Mouse (Mus musculus) megakaryocyte-erythroid progenitor cell, adult 5-6 weeks (primary cell): Measurements from ENCODE around the gene Ccdc106. TPM values are rescaled to one million over a fixed set of nuclear protein-coding genes. Genes with fewer than 3 reads are reported as not detected.
A peak's percentile ranks its signal among the peaks of the same experiment; 100 is the strongest.
"Not testable (repeated sequence)": the region's sequence is repeated elsewhere in the genome, so short reads cannot be mapped to it uniquely, and the experiment has no call there.

Source experiments
- ATAC-seq: replicated peaks from 2 replicates; pipeline ENCODE4 v1.8.0; 2016; ENCODE audit warnings: mild to moderate bottlenecking, inconsistent platforms; ENCODE audit not compliant: severe bottlenecking, poor library complexity, low FRiP score, low TSS enrichment
- total RNA-seq, 2 experiments: library from RNA; stranded (forward) in 1 of 2; stranded (reverse) in 1 of 2; fragments of 200-1000, 215-1000 nt in 1 of 2; fragments of >200 nt in 1 of 2; fragmentation: Nextera tagmentation in 1 of 2; gene quantifications; 2 replicates each; pipeline ENCODE4 v1.2.3; 2014 to 2017

The Ccdc106 gene
- total RNA-seq, 2 experiments from 2014 or later: 0.56 TPM; not detected in 1

DNA sequence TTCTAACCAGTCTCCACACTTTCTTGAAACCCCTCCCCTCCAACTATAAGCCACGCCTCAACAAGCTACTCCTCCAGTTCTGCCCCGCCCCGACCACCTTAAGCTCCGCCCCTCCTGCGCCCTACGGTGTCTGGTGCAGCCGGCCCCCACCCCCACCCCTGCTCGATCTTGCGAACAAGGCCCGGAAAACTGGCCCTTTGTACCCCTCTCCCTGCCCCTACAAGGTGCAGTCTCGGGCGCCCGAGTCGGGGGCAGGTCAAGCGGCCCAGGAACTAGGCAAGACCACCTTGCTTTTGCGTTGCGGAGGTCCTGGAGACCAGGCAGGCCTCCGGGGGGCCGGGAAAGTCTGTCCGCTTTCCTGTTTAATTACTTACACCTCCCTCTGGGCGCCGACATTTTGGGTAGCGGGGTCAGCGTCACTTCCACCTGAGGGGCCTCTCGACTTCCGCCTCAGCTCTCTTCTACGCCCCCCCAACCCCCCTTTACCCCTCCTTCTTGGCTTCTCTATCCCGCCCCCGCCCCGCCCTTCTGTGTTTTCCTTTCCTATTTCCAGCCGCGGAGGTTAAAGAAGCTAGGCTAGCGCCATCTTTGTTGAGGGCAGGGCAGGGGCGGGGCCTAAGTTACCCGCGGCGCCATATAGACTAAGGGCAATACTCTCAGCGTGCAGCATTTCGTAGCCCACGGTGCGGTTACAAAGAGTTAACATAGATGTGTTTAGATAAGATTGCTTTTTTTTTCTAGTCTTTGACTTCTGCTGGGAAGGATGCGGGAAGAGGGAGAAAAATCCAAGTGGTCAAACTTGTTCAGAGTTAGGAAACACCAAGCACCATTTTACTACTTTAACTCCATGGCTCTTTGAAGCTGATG, 5.9 kb upstream of the Ccdc106 start, which contains the start of the genes Zfp524 and Fiz1:
Gene Zfp524 (plus strand): TSS at position 165 of the 867 bp plus-strand sequence.
Gene Fiz1 (minus strand): TSS at position 447 of the 867 bp plus-strand sequence.
- ATAC-seq: peak; percentile 76

DNA sequence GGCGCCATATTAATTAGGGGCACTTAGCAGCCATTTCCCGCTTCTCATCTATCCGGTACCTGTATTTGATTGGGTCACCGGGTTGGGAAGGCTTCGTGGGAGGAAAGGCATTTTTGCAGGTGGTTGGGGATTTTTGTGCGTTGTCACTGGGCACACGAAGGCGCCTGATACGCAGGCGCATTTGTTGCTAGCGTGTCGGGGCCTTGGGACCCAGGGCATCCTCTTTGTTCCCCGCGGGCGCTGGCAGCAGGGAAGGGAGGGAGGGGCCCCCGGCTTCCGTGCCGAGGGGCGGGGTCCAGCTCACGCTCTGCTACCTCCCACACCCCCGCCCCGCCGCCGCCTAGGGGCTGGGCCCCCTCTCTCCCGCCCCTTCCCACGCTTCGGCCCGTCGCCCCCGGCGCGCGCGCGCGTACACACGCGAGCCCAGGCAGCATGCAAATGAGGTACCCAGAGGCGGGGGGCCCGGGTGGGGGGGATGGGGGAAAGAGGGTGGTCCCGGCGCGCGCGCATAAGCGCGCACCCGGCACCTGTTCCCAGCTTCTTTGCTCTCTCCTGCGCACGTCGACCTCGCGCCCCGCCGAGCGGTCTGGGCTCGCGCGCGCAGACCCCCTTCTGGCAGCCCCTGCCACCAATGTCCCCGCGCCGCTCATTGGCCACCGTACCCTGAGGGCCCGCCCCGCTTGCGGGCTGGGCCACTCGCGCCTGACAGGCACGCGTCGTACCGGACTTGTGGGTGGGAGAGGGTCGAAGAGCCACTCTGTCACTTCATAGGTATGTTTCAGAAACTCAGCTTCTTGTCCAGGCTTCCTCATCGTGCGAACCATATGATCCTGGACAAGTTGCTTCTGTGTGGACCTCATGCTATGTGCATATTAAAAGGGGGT, 5.0 kb upstream of the Ccdc106 start, which contains the start of gene Gm44973:
Gene Gm44973 (plus strand): TSS at position 379 of the 884 bp plus-strand sequence.
- ATAC-seq: peak; percentile 62

DNA sequence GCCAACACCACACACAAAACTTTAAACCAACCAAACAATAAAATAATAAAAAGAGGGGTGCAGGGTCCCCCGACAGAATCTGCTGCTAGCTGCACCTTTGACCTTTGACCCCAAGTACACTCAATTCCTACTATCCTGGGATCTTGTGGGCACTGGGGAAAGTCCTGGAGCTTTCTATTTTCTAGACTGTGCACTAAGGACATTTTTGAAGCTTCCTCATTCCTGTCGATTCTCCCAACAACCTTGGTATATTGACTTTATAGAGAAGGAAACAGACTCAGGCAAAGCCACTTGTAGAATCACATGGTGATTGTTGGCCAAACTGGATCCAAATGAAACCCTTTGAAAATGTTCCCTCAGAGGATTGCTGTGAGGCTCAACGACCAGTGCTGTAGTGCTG, 4.3 kb upstream of the Ccdc106 start:
- ATAC-seq: no peak

- ATAC-seq: no peak
These were observed 3.4 kb upstream of the Ccdc106 start for GRCm38 (mm10) chr7:5016920-5017319.

- no peak for ATAC-seq
These were observed 3.0 kb upstream of the Ccdc106 start for GRCm38 (mm10) chr7:5017352-5017751.

GRCm38 (mm10) chr7:5017931-5018330, 2.4 kb upstream of the Ccdc106 start:
- ATAC-seq: no peak

- ATAC-seq: not testable (repeated sequence)
These were observed 777 bp upstream of the Ccdc106 start for GRCm38 (mm10) chr7:5019576-5019975.

DNA sequence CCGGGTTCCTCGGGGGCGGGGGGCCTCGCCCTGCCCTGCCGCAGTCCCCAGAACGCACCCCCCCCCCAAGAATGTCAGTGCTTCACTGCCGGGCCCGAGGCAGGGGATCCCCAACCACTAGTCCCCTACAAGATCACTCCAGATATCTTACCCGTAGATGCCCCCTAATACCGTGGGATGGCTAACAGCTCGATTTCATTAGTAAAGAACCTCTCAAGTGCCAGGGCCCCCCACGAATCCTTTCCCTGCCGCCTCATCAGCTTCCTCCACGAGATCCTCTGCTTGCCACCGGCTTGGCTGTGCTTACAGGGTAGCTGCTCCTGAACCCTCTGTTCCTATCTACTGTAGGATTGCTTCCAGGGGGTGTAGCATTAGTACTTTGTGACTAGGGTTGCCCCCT, 332 bp downstream of the Ccdc106 start:
- no peak for ATAC-seq

DNA sequence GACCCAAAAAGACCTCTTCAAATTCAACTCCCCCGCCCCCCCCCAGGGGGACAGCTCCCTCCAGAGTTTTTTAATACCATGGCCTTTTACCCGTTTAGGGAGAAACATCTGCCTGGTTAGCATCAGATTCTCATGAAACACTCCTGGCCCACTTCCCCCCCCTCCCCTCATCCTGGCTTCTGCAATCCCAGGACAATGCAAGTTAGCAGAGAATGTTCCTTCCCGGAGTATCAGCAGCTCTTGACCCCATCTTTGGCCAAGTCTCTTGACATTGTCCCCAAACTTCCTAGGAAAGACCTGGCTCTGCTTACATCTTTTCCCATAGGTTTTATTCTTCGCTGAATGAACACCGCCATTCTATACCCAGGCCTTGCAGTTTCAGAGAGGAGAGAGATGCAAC, 844 bp downstream of the Ccdc106 start:
- no peak for ATAC-seq

DNA sequence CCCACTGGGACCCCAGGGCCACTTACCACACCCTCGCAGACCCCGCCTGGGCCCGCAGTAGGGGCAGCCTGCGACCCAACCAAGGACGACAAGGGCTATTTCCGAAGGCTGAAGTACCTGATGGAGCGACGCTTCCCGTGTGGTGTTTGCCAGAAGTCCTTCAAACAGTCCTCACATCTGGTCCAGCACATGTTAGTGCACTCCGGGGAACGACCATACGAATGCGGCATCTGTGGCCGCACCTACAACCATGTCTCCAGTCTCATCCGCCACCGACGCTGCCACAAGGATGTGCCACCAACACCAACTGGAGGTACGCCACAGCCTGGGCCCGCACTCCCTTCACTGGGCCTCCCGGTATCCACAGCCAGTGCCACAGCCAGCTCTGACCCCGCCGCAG, 9.2 kb downstream of the Ccdc106 start:
- no peak for ATAC-seq

DNA sequence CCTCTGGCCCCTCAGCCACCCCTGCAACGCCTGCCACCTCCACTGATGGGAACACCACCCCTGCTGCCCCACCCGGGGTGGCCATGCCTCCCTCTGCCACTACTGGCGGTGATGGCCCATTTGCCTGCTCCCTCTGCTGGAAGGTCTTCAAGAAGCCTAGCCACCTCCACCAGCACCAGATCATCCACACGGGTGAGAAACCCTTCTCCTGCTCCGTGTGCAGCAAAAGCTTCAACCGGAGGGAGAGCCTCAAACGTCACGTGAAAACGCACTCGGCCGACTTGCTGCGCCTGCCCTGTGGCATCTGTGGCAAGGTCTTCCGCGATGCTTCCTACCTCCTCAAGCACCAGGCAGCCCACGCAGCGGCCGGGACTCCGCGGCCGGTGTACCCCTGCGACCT, 9.6 kb downstream of the Ccdc106 start:
- 0 out of 2 replicates have a peak, but pooled peaks have one; percentile 20 for ATAC-seq

DNA sequence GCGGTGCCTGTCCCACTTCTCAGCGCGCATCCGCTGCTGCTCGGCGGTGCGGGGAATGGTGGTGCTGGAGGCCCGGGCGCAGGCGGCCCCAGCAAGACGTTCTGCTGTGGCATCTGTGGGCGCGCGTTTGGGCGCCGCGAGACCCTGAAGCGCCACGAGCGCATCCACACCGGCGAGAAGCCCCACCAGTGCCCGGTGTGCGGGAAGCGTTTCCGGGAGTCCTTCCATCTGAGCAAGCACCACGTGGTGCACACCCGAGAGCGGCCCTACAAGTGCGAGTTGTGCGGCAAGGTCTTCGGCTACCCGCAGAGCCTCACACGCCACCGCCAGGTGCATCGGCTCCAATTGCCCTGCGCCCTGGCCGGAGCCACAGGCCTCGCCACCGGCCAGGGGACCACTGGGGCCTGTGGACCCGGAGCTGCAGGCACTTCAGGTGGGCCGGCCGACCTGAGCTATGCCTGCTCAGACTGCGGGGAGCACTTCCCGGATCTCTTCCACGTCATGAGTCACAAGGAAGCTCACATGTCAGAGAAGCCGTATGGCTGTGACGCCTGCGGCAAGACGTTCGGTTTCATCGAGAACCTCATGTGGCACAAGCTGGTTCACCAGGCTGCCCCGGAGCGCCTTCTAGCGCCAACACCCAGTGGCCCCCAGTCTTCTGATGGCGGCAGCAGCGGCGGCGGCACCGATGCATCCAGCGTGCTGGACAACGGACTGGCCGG, 10.4 kb downstream of the Ccdc106 start:
- no peak for ATAC-seq

GRCm38 (mm10) chr7:5031496-5031895, 11.1 kb downstream of the Ccdc106 start:
- ATAC-seq: no peak

- ATAC-seq: no peak
These were observed 13.5 kb downstream of the Ccdc106 start, which contains the start of gene 4632433K11Rik for GRCm38 (mm10) chr7:5033818-5034217. TSS of gene 4632433K11Rik (plus strand) at chr7:5034118.

DNA sequence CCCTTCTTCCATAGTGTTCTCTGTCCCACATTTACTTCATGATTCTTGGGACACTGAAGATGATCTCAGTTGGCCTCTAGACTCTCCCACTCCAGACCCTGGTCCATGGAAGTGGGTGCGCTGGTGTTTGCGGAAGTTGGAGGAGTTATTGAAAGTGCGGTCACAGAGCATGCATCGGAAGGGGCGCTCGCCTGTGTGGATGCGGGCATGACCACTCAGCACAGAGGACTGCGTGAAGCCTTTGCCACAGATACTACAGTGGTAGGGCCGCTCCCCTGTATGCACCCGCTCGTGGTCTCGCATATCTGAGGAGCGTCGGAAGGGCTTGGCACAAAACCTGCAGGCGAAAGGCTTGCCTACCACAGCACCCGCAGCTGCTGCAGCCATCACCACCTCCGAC, 15.3 kb downstream of the Ccdc106 start:
- no peak for ATAC-seq

- no peak for ATAC-seq
These were observed 15.8 kb downstream of the Ccdc106 start for GRCm38 (mm10) chr7:5036136-5036535.

DNA sequence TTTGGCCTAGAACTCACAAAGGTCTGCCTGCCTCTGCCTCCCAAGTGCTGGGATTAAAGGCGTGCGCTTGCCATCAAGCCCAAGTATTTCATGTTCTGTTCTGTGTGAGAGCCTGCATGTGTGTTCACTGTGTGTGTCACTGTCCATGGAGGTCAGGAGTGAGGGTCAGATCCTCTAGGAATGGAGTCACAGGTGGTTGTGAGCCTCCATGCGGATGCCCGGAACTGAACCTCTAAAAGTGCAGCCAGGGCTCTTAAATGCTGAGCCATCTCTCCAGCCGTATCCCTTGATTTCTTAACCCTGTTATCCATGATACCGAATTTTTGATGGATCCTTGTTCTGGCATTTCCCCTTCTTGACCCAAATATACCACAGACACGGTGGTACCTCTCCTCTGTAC, 16.7 kb downstream of the Ccdc106 start:
- no peak for ATAC-seq

DNA sequence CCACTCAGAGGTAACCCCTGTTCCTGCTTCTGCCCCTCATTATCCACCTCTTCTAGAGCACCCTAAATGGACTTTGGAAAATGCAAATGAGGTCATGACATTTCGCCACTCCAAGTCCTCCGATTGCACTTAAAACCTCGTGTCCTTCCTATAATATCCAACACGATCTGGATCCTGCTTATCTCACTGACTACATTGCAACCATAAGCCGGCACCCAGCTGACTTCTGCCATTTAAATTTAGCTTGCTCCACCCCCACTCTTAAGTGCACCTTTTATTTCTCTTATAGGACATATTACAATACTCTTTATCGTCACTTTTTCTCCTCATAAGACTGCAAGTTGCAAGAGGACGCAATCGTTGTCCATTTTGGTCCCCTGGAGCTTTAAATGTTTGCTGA, 17.1 kb downstream of the Ccdc106 start:
- ATAC-seq: no peak

DNA sequence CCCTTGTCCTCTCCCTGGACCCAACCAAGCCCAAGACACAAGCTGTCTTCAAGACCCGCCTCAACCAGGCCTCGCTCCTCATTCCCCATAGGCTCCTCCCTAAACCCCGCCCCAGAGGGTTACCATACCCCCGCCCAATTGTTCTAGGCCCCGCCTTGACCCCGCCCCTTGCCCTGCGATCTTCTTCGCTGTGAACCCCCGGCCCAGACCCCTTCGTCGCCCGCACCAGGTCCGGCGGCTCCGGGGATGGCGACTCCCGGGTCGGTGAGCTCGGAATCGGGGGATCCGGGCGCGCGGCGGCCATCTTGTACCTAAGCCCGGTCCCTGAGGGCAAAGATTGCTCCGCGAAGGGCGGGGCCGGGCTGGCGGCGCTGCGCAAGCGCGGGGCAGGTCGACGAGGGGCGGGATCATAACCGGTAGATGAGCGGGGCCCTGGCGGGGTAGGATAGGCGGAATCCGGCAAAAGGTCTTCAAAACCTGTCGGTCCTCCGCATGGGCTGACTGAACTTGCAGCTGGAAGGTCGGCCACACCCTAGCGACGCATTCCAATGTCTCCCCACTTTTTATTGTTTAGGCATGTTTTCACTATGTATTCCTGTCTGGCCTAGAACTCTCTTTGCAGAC, 17.9 kb downstream of the Ccdc106 start, which contains the start of gene Zfp784:
Gene Zfp784 (minus strand): TSS at position 338 of the 624 bp plus-strand sequence.
- peak; percentile 95 for ATAC-seq
